Mouse (Mus musculus) spleen, adult 2 months (tissue): ENCODE results near the gene Lbp. TPM values are rescaled to one million over a fixed set of nuclear protein-coding genes. Genes with fewer than 3 reads are reported as not detected.

Experiments used
- DNase-seq, 2 experiments: peaks; one replicate each; pipeline versions ENCODE4 v3.0.0 to v3.0.0-alpha.2; 2012 to 2021; ENCODE audit warnings: low spot score in 2 of 2, low read depth in 1 of 2
- H3K27ac ChIP-seq: fragments of 200-500 bp; 2 replicates; pipeline ENCODE4 v1.5.1; 2012; ENCODE audit warnings: low read length, inconsistent platforms; ENCODE audit not compliant: insufficient read depth
- H3K27me3 ChIP-seq: fragments of 200-500 bp; 2 replicates; pipeline ENCODE4 v1.6.1; 2012; ENCODE audit warnings: mild to moderate bottlenecking, moderate library complexity, low read length, inconsistent platforms; ENCODE audit not compliant: control insufficient read depth, insufficient read depth
- H3K36me3 ChIP-seq: fragments of 200-500 bp; 2 replicates; pipeline ENCODE4 v1.6.1; 2012; ENCODE audit warnings: mild to moderate bottlenecking, low read length, inconsistent platforms; ENCODE audit not compliant: control insufficient read depth, insufficient read depth
- H3K4me1 ChIP-seq: fragments of 200-500 bp; 2 replicates; pipeline ENCODE4 v1.6.1; 2011; ENCODE audit warnings: inconsistent platforms; ENCODE audit not compliant: control insufficient read depth, insufficient read depth, insufficient read length
- H3K4me3 ChIP-seq: fragments of 200-500 bp; 2 replicates; pipeline ENCODE4 v1.5.1; 2011; ENCODE audit warnings: mild to moderate bottlenecking, inconsistent platforms; ENCODE audit not compliant: insufficient read depth, insufficient read length; ENCODE audit errors: extremely low read depth
- CTCF ChIP-seq: fragments of 200-500 bp; IDR thresholded peaks from 2 replicates; pipeline ENCODE4 v1.5.1; 2011; ENCODE audit warnings: mild to moderate bottlenecking, inconsistent platforms; ENCODE audit not compliant: insufficient read depth, insufficient read length, insufficient replicate concordance; ENCODE audit errors: extremely low read depth
- POLR2A ChIP-seq: fragments of 200-500 bp; IDR thresholded peaks from 2 replicates; pipeline ENCODE4 v1.6.1; 2011; ENCODE audit warnings: low read depth, low read length, inconsistent platforms
- WGBS: fragments of 180-500 bp; shearing (Covaris S2); methylation state at CpG from one replicate; pipeline ENCODE4 v1.1.7; 2018; 5-methylcytosine and 5-hydroxymethylcytosine counted together
- polyA plus RNA-seq: library from polyadenylated mRNA; depleted of rRNA; stranded (reverse); fragments of >200 nt; gene quantifications from 2 replicates; pipeline ENCODE4 v1.2.3, GENCODE M21; 2012; rRNA removed

Gene Lbp
- 3.3 and 4.1 TPM in 2 replicates for polyA plus RNA-seq

DNA sequence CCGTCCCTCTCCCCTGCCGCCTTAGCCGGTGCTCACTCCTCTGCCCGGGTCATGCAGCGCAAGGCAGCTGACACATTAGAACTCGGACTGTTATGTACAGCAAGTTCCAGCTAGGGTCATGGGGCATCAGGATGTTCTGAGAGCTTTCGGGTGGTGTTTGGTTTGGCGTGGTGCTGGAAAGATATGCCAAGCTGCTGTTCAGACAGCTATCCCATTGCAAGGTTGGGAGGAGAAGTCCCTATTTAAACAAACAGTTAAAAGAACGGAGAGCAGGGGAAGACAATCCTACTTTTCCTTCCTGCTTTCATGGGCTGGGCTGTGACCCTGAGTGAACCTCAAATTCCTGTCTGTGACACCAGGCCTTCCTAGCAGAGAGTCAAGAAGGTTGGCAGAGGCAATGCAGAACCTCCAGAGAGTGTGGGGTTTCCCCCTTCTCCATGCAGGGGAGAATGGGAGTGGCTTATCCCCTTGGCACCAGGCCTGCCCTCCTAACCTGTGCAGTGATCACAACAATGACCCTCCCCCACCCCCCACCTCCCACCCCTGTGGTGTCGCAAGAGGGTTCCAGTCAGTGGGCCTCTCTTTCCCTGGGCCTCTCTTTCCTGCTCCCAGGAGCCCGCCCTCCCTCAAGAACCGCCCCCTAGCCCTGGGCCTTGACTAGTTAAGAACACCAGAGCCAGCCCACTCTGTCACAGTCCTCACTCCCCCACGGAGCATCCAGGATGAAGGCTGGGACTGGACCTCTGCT is at the start of gene Lbp:
TSS of gene Lbp (plus strand) at position 546 of the 748 bp plus-strand sequence.
- Histone ChIP-seq H3K4me3 (no peak within 1 kb of the TSS), H3K27ac (no peak within 1 kb of the TSS), H3K36me3 (no peaks in the 10 kb centered on the region), H3K27me3 (no peaks in the 10 kb centered on the region), H3K4me1 (0 out of 2 replicates have a peak, but pooled peaks cover 3% of the 10 kb centered on the region)
- 29% methylated on average over 13 of the region's 13 CpGs for WGBS
- DNase-seq = no peak
- TF ChIP-seq POLR2A = no peak
- TF ChIP-seq CTCF = no peak

DNA sequence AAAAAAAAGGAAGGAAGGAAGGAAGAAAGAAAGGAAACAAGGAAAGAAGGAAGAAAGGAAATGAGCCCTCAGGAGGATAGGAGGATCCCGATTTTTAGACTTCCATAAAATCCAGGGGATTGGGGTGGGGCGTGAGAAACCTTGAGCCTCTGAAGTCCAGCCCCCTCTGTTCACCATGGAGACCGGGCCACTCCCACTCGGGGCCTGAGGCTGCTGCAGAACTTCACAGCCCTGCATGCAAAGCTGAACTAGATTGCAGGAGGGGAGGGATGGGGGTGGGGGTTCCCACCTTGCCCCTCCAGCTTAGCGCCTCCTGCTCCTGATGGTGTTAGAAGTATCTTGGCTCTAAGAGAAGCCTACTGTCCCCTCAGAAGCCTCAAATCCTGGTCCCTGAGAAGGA is 49.4 kb upstream of the Lbp start:
- no peaks in the 10 kb centered on the region; the same call in 1 of the 2 replicates for H3K27me3 ChIP-seq

DNA sequence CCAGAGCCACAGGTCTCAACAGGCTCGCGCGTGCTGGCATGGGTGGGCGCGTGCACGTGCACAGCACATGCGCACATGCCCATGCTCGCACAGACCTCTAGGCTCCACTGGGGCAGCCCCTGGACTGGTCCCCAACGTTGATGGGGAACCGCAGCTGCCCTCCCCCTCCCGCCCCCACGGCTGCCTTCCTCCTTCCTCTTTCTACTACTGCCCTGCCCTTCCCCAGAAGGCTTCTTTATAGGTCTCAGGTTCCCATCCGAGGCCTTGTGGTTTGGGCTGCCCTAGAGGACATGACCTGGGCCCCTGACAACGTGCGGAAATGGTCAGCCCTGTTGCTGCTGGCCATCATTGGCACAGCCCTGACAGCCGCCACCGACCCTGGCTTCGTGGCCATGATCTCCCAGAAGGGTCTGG is 48.3 kb upstream of the Lbp start, which contains the start of gene Bpi:
TSS of gene Bpi (plus strand) at position 90 of the 414 bp plus-strand sequence.
- Histone ChIP-seq H3K36me3 (no peaks in the 10 kb centered on the region), H3K27ac (no peak within 1 kb of the TSS), H3K27me3 (no peaks in the 10 kb centered on the region; the same call in 1 of the 2 replicates), H3K4me1 (peaks cover 3% of the 10 kb centered on the region; the same call in 1 of the 2 replicates), H3K4me3 (no peak within 1 kb of the TSS)
- WGBS = 10% methylated on average over 18 of the region's 18 CpGs
- DNase-seq = peak in 1 of 2 experiments; percentile 22
- no peak for TF ChIP-seq CTCF
- TF ChIP-seq POLR2A = no peak

More for the DNA sequence above, 49.4 kb upstream of the Lbp start:
- 51% methylated on average over 5 of the region's 5 CpGs for WGBS
- no peak overlapping the region for H3K4me3 ChIP-seq
- no peaks in the 10 kb centered on the region for H3K36me3 ChIP-seq
- H3K27ac ChIP-seq = no peak overlapping the region
- peaks cover 3% of the 10 kb centered on the region; the same call in 1 of the 2 replicates for H3K4me1 ChIP-seq
- TF ChIP-seq CTCF (no peak), POLR2A (no peak)
- no peak for DNase-seq

DNA sequence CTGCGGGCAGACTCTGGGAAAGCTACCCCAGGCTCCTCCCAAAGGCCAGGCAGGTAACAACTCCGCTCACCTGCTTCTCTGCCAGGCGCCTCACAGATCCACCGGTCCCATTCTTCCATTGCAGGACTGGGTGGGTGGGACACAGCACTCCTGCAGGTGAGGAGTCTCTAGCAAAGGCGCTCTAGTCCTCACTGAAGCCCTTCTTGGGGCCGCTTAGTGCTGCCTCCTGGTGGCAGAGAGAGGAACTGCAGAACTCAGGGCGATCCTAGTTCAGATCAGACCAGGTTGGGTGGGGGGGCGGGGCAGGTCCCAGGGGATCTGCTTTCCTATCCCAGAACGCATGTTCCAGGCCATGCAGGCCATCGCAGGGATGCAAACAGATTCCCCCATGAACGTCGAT is 47.5 kb upstream of the Lbp start:
- TF ChIP-seq POLR2A (no peak), CTCF (peak; percentile 63; the same call in 1 of the 2 replicates)
- Histone ChIP-seq H3K27me3 (no peaks in the 10 kb centered on the region; the same call in 1 of the 2 replicates), H3K4me3 (no peak overlapping the region), H3K4me1 (peaks cover 3% of the 10 kb centered on the region; the same call in 1 of the 2 replicates), H3K27ac (no peak overlapping the region), H3K36me3 (no peaks in the 10 kb centered on the region)
- 28% methylated on average over 12 of the region's 12 CpGs for WGBS
- peak; percentile 22 to 42 for DNase-seq

DNA sequence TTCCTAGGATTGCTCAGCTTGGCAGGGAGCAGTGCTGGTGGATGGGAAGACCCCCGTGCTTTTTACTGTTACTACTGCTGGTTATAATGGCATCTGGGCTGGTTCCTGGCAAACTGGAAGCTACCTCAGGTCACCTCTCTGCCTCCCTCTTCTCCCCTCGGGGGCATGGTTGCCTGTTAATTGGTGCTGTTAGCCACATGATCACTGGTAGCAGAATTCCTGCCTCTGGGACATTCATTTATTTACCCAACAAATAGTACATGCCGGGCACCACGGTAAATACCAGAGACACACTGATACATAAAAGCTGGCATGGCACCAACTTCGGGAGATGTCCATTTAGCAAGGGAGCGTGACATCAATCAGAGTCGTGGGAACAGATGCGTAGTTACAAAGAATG is 46.8 kb upstream of the Lbp start:
- Histone ChIP-seq H3K36me3 (no peaks in the 10 kb centered on the region), H3K27ac (no peak overlapping the region), H3K27me3 (no peaks in the 10 kb centered on the region; the same call in 1 of the 2 replicates), H3K4me1 (peaks cover 3% of the 10 kb centered on the region; the same call in 1 of the 2 replicates), H3K4me3 (no peak overlapping the region)
- 81% methylated on average over 8 of the region's 8 CpGs for WGBS
- TF ChIP-seq POLR2A = no peak
- TF ChIP-seq CTCF = no peak
- no peak for DNase-seq

DNA sequence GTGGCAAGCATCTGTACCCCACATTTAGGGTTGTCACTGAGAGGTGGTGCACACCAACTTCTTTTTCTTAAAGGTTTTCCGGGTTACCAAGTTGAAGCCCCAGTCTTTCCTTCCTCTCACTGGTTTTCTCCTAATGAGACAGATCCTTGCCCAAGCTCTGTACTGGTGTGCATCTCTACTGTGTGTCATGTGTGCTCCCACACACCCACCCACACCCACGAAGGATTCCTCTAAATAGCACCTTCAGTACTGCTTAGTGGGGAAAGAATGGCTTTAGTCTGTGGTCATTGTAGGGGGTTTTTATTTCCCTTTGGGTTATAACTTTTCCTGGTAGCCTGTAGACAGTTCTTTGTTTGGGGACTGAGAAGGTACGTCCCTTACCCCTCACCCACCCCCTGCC is 41.4 kb upstream of the Lbp start:
- TF ChIP-seq POLR2A = no peak
- no peak for TF ChIP-seq CTCF

DNA sequence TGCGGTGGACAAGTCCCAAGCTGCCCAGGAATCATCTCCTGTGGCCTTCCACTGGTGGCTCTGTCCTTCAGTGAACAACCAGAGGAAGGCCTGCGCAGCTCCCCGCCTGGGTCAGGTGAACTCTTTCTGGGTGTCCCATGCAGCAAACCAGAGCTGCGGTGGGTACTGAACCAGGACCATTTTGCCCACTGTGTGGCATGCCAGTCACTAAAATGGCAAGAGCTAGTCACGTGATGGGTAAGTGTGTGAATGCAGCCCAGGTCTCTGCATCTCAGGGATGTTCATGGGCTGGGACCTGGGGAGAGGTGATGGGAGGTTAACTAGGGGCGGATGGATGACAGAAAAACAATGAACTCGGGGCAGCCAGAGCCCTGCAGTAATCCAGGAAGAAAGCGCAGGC is 36.3 kb upstream of the Lbp start:
- H3K4me1 ChIP-seq = no peaks in the 10 kb centered on the region
- no peak overlapping the region for H3K4me3 ChIP-seq
- WGBS = 89% methylated on average over 8 of the region's 8 CpGs
- H3K27me3 ChIP-seq = no peaks in the 10 kb centered on the region
- no peaks in the 10 kb centered on the region for H3K36me3 ChIP-seq
- DNase-seq = no peak
- TF ChIP-seq CTCF = no peak
- TF ChIP-seq POLR2A = no peak
- H3K27ac ChIP-seq = no peak overlapping the region

More for the DNA sequence above, 41.4 kb upstream of the Lbp start:
- H3K4me3 ChIP-seq = no peak overlapping the region
- no peaks in the 10 kb centered on the region for H3K36me3 ChIP-seq
- no peaks in the 10 kb centered on the region for H3K27me3 ChIP-seq
- WGBS = 60% methylated on average over 3 of the region's 3 CpGs
- H3K4me1 ChIP-seq = no peaks in the 10 kb centered on the region
- no peak overlapping the region for H3K27ac ChIP-seq
- no peak for DNase-seq
